Mouse (Mus musculus) liver, postnatal 0 days (tissue): Measurements from ENCODE around the gene Dxo.
"Not testable (repeated sequence)": the region's sequence is repeated elsewhere in the genome, so short reads cannot be mapped to it uniquely, and the experiment has no call there.

Experiments
- CTCF ChIP-seq: sonication (generic); IDR thresholded peaks from 2 replicates; pipeline ENCODE4 v1.5.1; 2016; ENCODE audit warnings: antibody characterized with exemption, low read depth
- EP300 ChIP-seq: IDR thresholded peaks from 2 replicates; pipeline ENCODE4 v1.6.1; 2016; ENCODE audit warnings: antibody characterized with exemption, low read depth, mild to moderate bottlenecking

GRCm38 (mm10) chr17:34802756-34803155 lies 34.1 kb upstream of the Dxo start:
- not testable (repeated sequence) for TF ChIP-seq CTCF, EP300
